Mouse (Mus musculus) large intestine, adult 2 months (tissue): ENCODE results near the gene Efhd1. TPM values are rescaled to one million over a fixed set of nuclear protein-coding genes. Genes with fewer than 3 reads are reported as not detected.

Experiments
- DNase-seq: peaks from one replicate; pipeline ENCODE4 v3.0.0-alpha.2; 2012; ENCODE audit warnings: low read depth, low spot score
- WGBS: fragments of 180-500 bp; shearing (Covaris S2); methylation state at CpG from one replicate; pipeline ENCODE4 v1.1.7; 2018; 5-methylcytosine and 5-hydroxymethylcytosine counted together
- polyA plus RNA-seq: library from polyadenylated mRNA; depleted of rRNA; stranded (reverse); fragments of >200 nt; gene quantifications from 2 replicates; pipeline ENCODE4 v1.2.3, GENCODE M21; 2012

Efhd1 gene
- polyA plus RNA-seq, 1 experiment = 0.51 TPM

- no peak for DNase-seq
- 38% methylated on average over 8 of the region's 8 CpGs for WGBS
Observed at GRCm38 (mm10) chr1:87266296-87267090, 2.3 kb downstream of the Efhd1 start.

GRCm38 (mm10) chr1:87270204-87270603 is 6.0 kb downstream of the Efhd1 start:
- no peak for DNase-seq
- WGBS = 76% methylated on average over 3 of the region's 3 CpGs

GRCm38 (mm10) chr1:87270641-87271467 is 6.7 kb downstream of the Efhd1 start:
- 40% methylated on average over 20 of the region's 20 CpGs for WGBS

GRCm38 (mm10) chr1:87271596-87271995 is 7.4 kb downstream of the Efhd1 start:
- no peak for DNase-seq
- WGBS = 84% methylated on average over 1 of the region's 1 CpGs

More at GRCm38 (mm10) chr1:87270641-87271467, 6.7 kb downstream of the Efhd1 start:
- no peak for DNase-seq

- WGBS = 83% methylated on average over 3 of the region's 3 CpGs
- no peak for DNase-seq
Observed at GRCm38 (mm10) chr1:87272462-87272861, 8.3 kb downstream of the Efhd1 start.

GRCm38 (mm10) chr1:87273514-87273942 is 9.4 kb downstream of the Efhd1 start:
- no peak for DNase-seq

GRCm38 (mm10) chr1:87274134-87274533 is 10.0 kb downstream of the Efhd1 start:
- 71% methylated on average over 4 of the region's 4 CpGs for WGBS
- no peak for DNase-seq

More at GRCm38 (mm10) chr1:87273514-87273942, 9.4 kb downstream of the Efhd1 start:
- WGBS = 87% methylated on average over 3 of the region's 3 CpGs

GRCm38 (mm10) chr1:87275151-87275550 is 11.0 kb downstream of the Efhd1 start:
- DNase-seq = no peak
- WGBS = 91% methylated on average over 12 of the region's 12 CpGs

- WGBS = 63% methylated on average over 2 of the region's 2 CpGs
- no peak for DNase-seq
Observed at GRCm38 (mm10) chr1:87276056-87276455, 11.9 kb downstream of the Efhd1 start.

- 71% methylated on average over 5 of the region's 5 CpGs for WGBS
- DNase-seq = no peak
Observed at GRCm38 (mm10) chr1:87280281-87280680, 16.1 kb downstream of the Efhd1 start.

GRCm38 (mm10) chr1:87281599-87282412 is 17.6 kb downstream of the Efhd1 start:
- 51% methylated on average over 20 of the region's 20 CpGs for WGBS
- DNase-seq = no peak

- DNase-seq = no peak
- WGBS = 77% methylated on average over 6 of the region's 6 CpGs
Observed at GRCm38 (mm10) chr1:87282413-87282788, 18.2 kb downstream of the Efhd1 start.

GRCm38 (mm10) chr1:87283410-87283960 is 19.3 kb downstream of the Efhd1 start:
- DNase-seq = no peak
- WGBS = 84% methylated on average over 10 of the region's 10 CpGs

- 79% methylated on average over 2 of the region's 2 CpGs for whole genome bisulfite sequencing
Observed at GRCm38 (mm10) chr1:87287105-87287504, 22.9 kb downstream of the Efhd1 start.

GRCm38 (mm10) chr1:87291416-87291815 is 27.3 kb downstream of the Efhd1 start:
- DNase-seq = no peak
- WGBS = 58% methylated on average over 8 of the region's 8 CpGs

More at GRCm38 (mm10) chr1:87287105-87287504, 22.9 kb downstream of the Efhd1 start:
- DNase-seq = no peak

GRCm38 (mm10) chr1:87292420-87293190 is 28.4 kb downstream of the Efhd1 start:
- DNase-seq = no peak
- 79% methylated on average over 15 of the region's 15 CpGs for WGBS

GRCm38 (mm10) chr1:87294063-87294710 is 30.0 kb downstream of the Efhd1 start:
- WGBS = 35% methylated on average over 4 of the region's 4 CpGs
- no peak for DNase-seq

- DNase-seq = no peak
Observed at GRCm38 (mm10) chr1:87294951-87295350, 30.8 kb downstream of the Efhd1 start.

More at GRCm38 (mm10) chr1:87294951-87295350, 30.8 kb downstream of the Efhd1 start:
- WGBS = 23% methylated on average over 4 of the region's 4 CpGs
